Mouse (Mus musculus): Measurements from ENCODE around the gene Map7.

The Map7 gene

GRCm38 (mm10) chr10:20190139-20190747, 42.0 kb downstream of the Map7 start:
- DNase-seq, result no peak

DNA sequence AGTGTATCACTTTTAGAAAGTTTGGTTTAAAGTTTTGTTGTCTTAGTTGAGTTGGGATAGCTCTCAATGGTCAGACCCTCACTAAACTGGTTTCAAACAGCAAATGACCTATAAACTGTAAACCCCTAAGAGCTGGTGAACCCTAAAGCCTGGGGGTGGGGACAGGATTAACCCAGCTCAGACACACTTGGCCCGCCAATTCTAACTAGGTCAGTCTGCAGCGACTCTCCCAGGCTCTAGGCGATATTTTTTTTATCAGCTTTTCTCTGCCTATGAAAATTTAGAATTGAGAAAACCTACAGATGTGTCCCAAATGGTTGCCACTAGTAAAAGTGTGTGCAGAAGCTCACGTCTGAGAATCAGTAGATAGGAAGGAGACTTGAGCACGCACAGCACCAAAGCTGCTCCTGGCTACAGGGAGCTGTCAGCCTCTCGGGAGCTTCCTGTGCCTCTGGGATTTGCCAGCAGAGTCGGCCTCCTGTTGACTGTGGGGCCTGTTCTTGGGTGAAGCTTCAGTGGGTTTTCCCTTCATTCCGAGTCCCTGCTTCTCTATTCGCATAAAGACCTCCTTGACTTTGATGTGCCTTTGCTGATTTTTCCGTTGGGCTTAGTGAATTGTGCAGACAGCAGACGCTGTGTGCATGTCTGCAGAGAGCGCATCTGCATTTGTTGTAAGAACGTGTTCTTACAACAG, 46.7 kb downstream of the Map7 start:
- DNase-seq, result no peak

DNA sequence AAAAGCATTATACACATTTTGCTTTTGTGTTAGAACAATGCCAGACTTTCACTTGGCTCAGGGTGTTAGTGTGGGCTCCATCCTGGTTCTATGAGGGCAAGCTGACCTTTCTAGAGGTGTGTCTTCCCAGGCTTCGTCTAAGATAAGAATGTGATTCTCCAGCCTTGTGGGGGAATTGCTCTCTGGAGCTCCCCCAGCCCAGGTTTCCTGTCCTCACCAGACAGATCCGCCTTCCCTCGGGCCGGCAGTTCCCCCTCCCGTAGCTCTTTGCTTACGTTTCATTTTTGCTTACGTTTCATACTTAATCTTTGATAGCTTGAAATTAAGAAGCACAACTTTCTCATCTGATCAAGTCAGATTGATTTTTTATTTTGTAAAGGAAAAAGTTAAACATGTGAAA, 48.8 kb downstream of the Map7 start:
- no peak for DNase-seq

DNA sequence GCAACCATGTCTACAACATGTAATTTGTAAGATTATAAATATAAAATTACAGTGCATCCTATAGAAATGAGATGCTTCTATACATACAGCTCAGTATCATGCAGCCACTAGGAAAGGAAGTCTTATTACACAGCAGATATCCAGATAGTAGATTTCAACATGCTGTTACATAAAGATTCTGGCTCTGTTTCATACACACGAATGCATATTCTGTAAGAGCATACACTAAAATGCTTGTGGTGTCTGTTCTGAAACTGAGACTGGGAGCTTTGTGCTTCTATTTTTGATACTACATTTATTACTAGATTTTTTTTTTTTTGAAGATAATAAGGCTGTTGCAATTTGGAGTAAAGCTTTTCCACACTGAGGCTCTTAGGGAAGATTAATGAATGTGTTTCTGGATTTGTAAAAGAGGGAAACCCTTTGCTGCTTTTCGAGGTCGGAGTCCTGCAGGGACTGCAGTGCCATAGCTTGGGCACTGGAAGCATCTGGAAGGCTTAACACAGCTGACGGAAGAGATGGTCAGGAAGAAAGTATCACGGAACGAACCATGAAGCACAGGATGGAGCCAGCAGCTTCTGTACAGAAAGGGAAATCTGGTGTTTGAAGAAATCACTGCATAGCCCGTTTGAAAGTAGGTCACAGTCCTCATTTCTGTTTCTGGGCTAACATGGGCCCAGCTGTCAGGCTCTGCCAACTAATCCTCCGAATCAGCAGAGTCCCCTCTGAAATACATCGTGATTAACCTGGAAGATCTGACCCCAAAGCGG, 50.9 kb downstream of the Map7 start:
- DNase-seq, result no peak

DNA sequence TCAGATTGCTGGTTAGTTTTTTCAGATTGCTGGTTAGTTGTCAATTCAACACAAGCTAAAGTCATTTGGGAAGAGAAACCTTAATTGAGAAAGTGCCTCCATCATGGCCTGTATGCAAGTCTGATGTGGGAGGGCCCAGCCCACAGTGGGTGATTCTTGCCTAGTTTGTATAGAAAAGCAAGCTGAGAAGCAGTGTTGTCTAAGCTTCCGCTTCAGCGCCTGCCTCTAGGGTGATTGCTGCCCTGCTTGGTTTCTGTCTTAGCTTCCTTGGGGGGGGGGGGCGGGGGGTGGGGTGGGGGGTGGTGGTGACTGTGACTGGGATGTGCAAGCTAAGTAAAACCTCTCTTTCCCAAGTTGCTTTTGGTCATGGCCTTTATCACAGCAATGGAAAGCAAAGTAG, 53.0 kb downstream of the Map7 start:
- no peak for DNase-seq

DNA sequence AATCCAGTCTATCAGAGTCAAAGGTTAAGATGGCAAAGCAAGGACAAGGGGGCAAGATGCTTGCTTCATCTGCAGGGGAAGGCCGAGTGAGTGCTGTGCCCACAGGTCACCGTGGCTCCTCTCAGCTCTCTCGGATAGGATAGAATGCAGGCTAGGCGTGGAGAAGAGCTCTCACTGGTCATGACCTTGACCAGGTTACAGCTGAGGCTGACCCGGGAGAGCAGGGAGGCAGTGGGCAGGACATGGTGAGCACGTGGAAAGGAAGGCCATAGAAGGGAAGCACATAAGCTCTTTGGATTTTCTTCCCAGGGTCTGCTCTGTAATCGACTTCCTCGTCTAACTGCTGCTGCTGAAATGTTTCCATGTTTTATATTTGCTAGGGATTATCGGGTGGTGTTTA, 53.9 kb downstream of the Map7 start:
- DNase-seq, result no peak

DNA sequence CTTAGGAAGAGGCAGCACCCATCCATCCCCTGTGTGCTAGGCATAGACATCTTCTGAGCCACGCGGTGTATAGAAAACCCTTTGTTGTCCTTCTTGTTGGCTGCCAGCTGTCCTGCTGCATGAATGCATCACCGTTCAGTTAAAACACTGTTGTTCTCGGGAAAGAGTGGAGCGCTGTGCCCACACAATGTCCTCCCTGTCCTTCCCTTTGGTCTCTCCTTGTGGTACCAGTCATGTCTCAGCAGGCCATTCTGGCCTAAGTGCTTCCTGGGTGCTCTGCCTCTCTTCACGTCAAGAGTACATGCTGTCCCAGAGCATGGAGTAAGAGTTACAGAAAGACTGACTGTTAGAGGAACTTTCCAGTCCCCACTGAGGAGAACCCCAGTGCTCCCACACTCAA, 54.5 kb downstream of the Map7 start:
- no peak for DNase-seq

DNA sequence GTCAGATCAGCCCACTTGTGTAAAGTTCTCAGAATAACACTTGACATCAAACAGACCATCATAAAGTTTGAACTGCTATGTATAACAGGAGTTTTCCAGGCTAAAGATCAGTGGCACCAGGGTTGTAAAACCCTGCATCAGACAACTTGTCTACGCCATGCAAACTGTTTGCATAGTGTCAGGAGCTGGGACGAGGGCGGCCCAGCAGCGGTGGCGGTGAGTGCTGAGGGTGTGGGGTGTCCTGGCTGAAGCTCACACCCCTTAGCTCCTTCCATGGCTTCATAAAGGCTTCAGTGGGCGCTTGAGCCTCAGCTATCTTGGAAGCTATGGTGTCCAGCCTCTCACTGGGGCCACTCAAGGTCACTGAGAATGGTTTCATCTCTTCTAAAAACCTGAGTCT, 55.2 kb downstream of the Map7 start:
- no peak for DNase-seq

GRCm38 (mm10) chr10:20204696-20205431, 56.6 kb downstream of the Map7 start:
- no peak for DNase-seq

DNA sequence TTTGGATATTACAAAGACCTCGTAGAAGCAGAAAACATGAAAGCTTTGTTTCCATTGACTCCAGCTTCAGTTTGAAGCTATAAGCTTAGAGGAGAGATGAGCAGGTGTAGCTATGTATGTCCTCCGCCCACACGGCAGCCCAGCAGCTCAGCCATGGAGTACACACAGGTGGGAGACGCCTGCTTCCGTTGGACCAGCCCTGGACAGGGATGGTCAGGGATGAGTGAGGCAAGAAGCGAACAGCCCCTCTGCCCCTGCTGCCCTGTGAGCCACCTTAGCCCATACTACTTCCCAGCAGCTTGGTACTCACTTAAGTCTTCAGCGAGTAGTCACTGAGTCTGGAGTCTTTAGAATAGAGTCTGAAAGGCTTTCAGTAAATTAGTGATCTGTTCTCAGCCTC, 58.7 kb downstream of the Map7 start:
- DNase-seq, result no peak

DNA sequence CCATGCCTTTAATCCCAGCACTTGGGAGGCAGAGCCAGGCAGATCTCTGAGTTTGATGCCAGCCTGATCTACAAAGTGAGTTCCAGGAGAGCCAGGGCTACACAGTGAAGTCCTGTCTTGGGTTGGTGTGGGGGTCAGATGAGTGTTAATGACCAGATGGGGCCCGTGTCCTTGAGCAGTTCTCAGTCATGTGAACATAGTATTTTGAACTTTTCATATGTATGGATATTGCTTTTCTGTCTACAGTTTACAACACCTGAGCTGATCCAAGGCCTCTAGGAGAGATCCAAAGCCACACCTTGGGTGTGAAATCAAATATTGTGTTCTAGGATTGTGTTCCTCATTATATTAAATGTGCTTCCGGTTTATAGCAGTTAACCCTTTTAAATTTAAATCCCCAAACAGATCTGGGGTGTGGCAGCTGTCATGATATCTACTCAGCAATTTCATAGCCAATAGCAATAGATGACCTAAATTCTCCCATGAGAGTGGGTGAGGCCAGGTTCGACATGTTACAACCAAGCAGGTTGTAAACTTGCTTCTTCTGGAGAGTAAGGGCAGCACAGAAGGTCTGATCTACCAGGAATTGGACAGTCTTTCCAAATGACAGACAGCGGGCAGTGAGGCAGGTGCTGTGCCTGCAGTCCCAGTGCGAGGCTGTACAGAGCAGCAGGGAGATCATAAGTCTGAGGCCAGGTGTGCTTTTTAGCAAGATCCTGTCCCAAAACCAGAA, 61.5 kb downstream of the Map7 start:
- DNase-seq, result no peak

DNA sequence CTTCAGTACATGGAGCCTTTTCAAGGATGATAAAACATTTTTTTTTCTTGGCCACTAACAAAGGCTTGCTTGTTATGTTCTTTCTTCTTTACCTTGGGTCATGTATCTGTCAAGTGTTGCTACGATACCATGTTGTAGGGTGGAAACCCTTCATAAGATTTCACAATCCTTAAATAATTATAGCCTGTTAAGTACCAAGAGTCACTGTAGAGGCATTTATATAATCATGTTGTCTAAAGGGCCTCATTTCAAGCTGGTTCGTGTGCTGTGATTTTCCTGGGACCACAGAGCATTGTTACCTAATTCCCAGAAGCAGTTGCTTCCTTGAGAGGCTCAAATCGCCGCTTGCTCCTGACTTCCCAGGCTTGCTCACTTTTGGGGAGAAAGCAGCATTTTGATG, 66.1 kb downstream of the Map7 start:
- no peak for DNase-seq

GRCm38 (mm10) chr10:20216982-20217381, 68.7 kb downstream of the Map7 start:
- no peak for DNase-seq

DNA sequence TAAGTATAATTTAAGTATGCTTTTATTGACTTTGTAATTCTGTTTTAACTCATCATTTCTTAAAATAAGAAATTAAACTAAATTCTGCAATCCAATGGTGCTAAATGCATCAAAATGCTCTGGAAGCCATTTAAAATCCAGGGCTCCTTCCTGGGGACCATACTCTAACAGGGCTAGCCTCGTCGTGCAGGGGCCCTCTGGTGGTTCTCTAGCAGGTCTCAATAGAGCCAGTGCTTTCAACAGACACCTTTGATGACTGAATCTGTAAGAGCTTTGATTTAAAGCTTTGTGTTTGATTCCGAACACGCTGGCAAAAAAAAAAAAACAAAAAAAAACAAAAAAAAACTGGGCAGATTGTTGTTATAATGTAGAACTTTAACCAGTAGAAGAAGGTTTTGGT, 70.6 kb downstream of the Map7 start:
- DNase-seq, result no peak

DNA sequence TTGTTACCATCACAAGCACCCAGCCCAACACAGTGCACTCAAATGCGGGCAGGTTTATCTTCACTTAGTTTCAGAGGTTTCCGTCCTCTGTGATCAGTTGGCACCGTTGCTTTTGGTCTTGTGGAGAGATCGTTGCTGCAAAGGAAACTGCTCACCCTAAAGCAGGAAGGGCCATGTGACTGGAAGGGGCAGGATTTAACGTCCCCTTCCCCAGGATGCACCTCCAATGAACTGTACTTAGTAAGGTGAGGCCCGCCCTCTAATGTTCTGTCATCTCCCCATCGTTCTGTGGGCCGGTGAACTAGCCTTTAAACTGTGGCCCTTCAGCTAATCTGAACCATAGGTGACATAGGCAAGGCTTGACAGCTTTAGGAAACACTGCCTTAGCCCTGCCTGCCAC, 71.3 kb downstream of the Map7 start:
- DNase-seq, result no peak

DNA sequence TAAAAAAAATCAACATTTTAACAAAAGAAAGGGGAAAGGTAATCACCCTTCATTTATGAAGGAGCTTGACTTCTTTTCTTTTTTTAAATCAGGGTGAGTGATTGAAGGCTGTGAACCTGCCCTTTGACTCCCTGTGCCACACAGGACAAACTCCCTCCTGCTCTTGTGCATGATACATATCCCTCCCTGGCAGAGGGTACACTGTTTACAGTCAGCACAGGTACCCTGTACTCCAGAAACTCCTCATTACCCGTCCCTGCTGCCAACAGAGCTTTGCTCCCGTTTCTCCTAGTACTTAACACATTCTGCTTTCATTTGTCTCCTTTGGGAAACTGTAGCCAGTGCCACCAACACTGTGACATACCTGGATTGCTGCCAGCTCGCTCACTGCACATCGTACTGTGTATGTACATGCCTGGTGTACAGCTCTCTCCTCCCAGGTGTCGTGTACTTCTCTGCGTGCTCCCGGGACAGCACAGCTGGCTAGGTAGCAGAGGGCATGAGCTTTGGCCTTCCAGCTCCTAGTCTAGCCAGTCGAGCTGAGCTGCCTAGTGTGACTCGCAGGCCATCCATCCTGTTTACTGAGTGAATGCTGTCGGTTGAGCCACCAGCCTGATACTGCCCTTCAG, 72.3 kb downstream of the Map7 start:
- no peak for DNase-seq

- DNase-seq, result no peak
Observed at GRCm38 (mm10) chr10:20222011-20222410, 73.7 kb downstream of the Map7 start.

DNA sequence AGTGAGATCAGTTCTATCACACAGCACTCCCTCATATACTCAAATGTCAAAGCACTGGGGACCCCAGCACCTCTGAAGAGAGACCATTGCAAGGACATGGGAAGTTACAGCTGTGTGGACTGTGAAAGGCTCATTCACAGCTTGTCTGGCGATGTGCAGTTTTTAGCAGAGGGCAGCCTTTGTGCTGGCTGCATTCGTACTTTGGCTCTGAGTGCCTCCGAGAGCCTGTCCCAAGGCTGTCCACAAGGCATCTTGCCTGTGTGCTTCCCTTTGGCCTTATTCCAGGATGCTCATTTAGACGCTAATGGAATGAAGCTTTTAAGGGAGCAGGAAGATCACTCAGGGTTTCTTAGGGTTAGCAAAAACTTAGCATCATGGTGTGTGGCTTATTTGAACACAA, 78.5 kb downstream of the Map7 start:
- DNase-seq, result no peak

DNA sequence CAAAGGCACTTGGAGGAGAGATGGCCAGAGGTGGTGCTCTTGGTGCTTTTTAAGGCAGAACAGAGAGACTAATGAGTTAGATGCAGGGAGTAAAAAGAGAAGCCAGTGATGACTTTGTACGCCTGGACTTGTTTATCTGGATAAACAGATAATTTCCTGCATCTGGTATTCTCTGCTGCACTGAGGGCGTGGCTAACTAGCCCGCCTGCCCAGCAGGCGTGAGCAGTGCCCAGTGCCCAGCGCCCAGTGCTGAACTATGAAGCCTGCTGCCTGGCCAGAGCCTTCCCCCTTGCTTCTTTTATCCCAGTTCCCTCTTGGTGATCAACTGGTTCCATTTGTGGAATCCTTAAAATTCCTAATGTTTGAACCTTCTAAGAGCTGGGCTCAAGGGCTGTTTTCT, 81.8 kb downstream of the Map7 start:
- no peak for DNase-seq

DNA sequence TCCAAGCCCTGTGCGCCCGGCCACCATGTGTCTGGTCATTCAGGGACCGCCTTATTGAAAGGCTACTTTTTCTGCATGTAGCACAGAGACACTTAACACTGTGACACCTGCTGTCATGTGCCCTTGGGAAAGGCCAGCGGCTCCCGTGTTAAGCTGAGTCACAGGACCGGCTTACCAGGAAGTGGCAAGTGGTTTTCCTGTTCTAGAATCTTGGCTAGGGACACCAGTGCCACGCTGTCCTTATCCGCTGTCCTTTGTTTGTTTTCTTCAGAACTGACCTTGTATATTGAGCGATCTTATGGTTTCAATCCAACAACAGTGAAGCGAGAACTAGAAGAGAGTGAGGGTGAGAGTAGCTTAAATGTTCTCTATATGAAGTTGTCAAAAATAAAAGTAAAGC, 85.2 kb downstream of the Map7 start:
- no peak for DNase-seq

DNA sequence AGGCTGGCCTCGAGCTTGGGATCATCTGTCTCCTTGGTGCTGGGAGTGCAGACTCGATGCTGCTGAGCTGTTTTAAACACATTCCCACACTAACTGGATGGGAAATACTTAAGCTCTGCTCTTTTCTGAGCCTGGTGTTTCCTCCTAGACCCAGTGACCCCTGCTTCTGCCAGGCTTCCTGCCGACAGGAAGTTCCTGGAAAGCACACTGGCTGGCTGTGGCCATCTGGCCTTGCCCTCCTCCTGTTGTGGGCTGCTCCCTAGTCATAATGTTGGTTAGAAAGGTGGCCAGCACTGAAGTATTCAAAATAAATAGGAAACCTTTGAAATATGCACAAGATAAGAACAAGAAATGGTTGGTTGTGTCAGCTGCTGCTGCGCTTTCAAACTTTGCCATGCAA, 86.2 kb downstream of the Map7 start:
- DNase-seq, result no peak

- no peak for DNase-seq
Observed at GRCm38 (mm10) chr10:20235656-20236055, 87.4 kb downstream of the Map7 start.

Measured in right cerebral cortex, postnatal 25 days (tissue).